Mouse (Mus musculus) gastrocnemius, postnatal 14 days (tissue): Measurements from ENCODE around the gene Krt2. TPM values are rescaled to one million over a fixed set of nuclear protein-coding genes. Genes with fewer than 3 reads are reported as not detected.

Experiments used
- DNase-seq: peaks from one replicate; pipeline ENCODE4 v3.0.0; 2021; ENCODE audit warnings: mixed read lengths
- intact Hi-C: fragments of 180-260 bp; cut with DNase I; formaldehyde crosslinking; loops from one replicate; pipeline ENCODE4 v1.15.1; 2025; ENCODE audit warnings: low total_unique reads
- total RNA-seq, 2 experiments: library from RNA; stranded (reverse); gene quantifications; 2 replicates each; pipeline ENCODE4 v1.2.3; 2021

The Krt2 gene
- total RNA-seq, 2 experiments from 2014 or later, result not detected

- intact Hi-C loops, result loop anchor here (5.0 kb wide), 2 partner anchors 294 to 431 kb away; no protein-coding TSS in a partner anchor
- no peak for DNase-seq
Observed at GRCm38 (mm10) chr15:101773420-101773819, 44.5 kb downstream of the Krt2 start.

GRCm38 (mm10) chr15:101772711-101773081 lies 45.3 kb downstream of the Krt2 start:
- intact Hi-C loops, result loop anchor here (5.0 kb wide), 2 partner anchors 295 to 430 kb away; no protein-coding TSS in a partner anchor
- DNase-seq, result peak; percentile 77

- peak; percentile 23 for DNase-seq
Observed at GRCm38 (mm10) chr15:101772080-101772710, 45.8 kb downstream of the Krt2 start.

GRCm38 (mm10) chr15:101770226-101770625 lies 47.7 kb downstream of the Krt2 start:
- intact Hi-C loops, result loop anchor here (5.0 kb wide), 2 partner anchors 297 to 428 kb away; no protein-coding TSS in a partner anchor
- no peak for DNase-seq

More at GRCm38 (mm10) chr15:101772080-101772710, 45.8 kb downstream of the Krt2 start:
- intact Hi-C loops, result loop anchor here (5.0 kb wide), 2 partner anchors 295 to 430 kb away; no protein-coding TSS in a partner anchor

Other genes starting within 250 kb of the Krt2 start
- gene Krt75, start 244.3 kb downstream of the Krt2 start, total RNA-seq, result not detected
- gene Gm5414, start 190.0 kb downstream of the Krt2 start, total RNA-seq, result not detected
- gene Gm5478, start 170.8 kb downstream of the Krt2 start, total RNA-seq, result not detected
- gene Krt6b, start 137.9 kb downstream of the Krt2 start, total RNA-seq, result not detected
- gene Krt6a, start 123.9 kb downstream of the Krt2 start, total RNA-seq, result not detected
- gene Krt5, start 105.3 kb downstream of the Krt2 start, total RNA-seq, result not detected
- gene Krt71, start 75.1 kb downstream of the Krt2 start, total RNA-seq, result not detected
- not detected for gene Krt72, start 31.7 kb downstream of the Krt2 start, total RNA-seq
- gene Krt73, start 15.8 kb downstream of the Krt2 start, total RNA-seq, result not detected
- gene Krt1, start 32.6 kb upstream of the Krt2 start, total RNA-seq, result not detected
- not detected for gene Krt77, start 51.5 kb upstream of the Krt2 start, total RNA-seq
- gene Krt76, start 74.8 kb upstream of the Krt2 start, total RNA-seq, result not detected
- gene Krt4, start 106.6 kb upstream of the Krt2 start, total RNA-seq, result under 1 TPM in 1 of 2 experiments, not detected in 1; 0.16 TPM
- gene Krt79, start 122.2 kb upstream of the Krt2 start, total RNA-seq, result not detected
- not detected for gene Krt78, start 136.1 kb upstream of the Krt2 start, total RNA-seq
- gene Krt8, start 186.3 kb upstream of the Krt2 start, total RNA-seq, result under 1 TPM; 0.49 to 0.92 TPM
- 1 to 10 TPM in 1 of 2 experiments, under 1 TPM in 1; 0.42 to 1.6 TPM for gene Krt18, start 210.0 kb upstream of the Krt2 start, total RNA-seq